Mouse (Mus musculus) limb, embryonic 14.5 days (tissue): ENCODE results near the gene Tbc1d24. TPM values are rescaled to one million over a fixed set of nuclear protein-coding genes. Genes with fewer than 3 reads are reported as not detected.
A peak's percentile ranks its signal among the peaks of the same experiment; 100 is the strongest.
"Not testable (repeated sequence)": the region's sequence is repeated elsewhere in the genome, so short reads cannot be mapped to it uniquely, and the experiment has no call there.

Source experiments
- ATAC-seq: fragments of 200-750 bp; cut with Nextera tagmentation; 2 replicates; pipeline ENCODE4 v1.8.0; 2017; ENCODE audit warnings: low read depth, moderate number of reproducible peaks, moderate TSS enrichment; ENCODE audit not compliant: low FRiP score
- DNase-seq: peaks from one replicate; pipeline ENCODE4 v3.0.0-alpha.2; 2015; ENCODE audit warnings: low spot score
- H3K27ac ChIP-seq: fragments of 300-500 bp; sonication (generic); replicated peaks from 2 replicates; pipeline ENCODE4 v1.5.1; 2014; ENCODE audit warnings: low read depth, mild to moderate bottlenecking, low read length, moderate library complexity, mixed read lengths
- H3K27me3 ChIP-seq: fragments of 300-500 bp; sonication (generic); 2 replicates; pipeline ENCODE4 v1.6.1; 2014; ENCODE audit warnings: low read length, mixed read lengths; ENCODE audit not compliant: control insufficient read depth, insufficient read depth
- H3K36me3 ChIP-seq: fragments of 300-500 bp; sonication (generic); 2 replicates; pipeline ENCODE4 v1.6.1; 2014; ENCODE audit warnings: mild to moderate bottlenecking, low read length, moderate library complexity, mixed read lengths; ENCODE audit not compliant: control insufficient read depth, insufficient read depth
- H3K4me1 ChIP-seq: fragments of 300-500 bp; sonication (generic); 2 replicates; pipeline ENCODE4 v1.6.1; 2014; ENCODE audit warnings: antibody characterized with exemption, low read length, mixed read lengths; ENCODE audit not compliant: control insufficient read depth, insufficient read depth
- H3K4me2 ChIP-seq: fragments of 300-500 bp; sonication (generic); replicated peaks from 2 replicates; pipeline ENCODE4 v1.6.1; 2014; ENCODE audit warnings: low read depth, mild to moderate bottlenecking, low read length, moderate library complexity; ENCODE audit not compliant: severe bottlenecking
- H3K4me3 ChIP-seq: fragments of 300-500 bp; sonication (generic); replicated peaks from 2 replicates; pipeline ENCODE4 v1.5.1; 2014; ENCODE audit warnings: low read length
- H3K9ac ChIP-seq: fragments of 300-500 bp; sonication (generic); 2 replicates; pipeline ENCODE4 v1.6.1; 2014; ENCODE audit warnings: mild to moderate bottlenecking, low read depth, low read length, moderate library complexity; ENCODE audit not compliant: severe bottlenecking
- H3K9me3 ChIP-seq: fragments of 300-500 bp; sonication (generic); 2 replicates; pipeline ENCODE4 v1.6.1; 2016; ENCODE audit warnings: low read length; ENCODE audit not compliant: control insufficient read depth
- POLR2A ChIP-seq: fragments of 200-500 bp; IDR thresholded peaks from 2 replicates; pipeline ENCODE4 v1.8.0; 2012; ENCODE audit warnings: inconsistent platforms, mild to moderate bottlenecking, moderate library complexity, borderline replicate concordance; ENCODE audit not compliant: insufficient read depth, insufficient read length; ENCODE audit errors: extremely low read depth
- WGBS: fragments of 180-500 bp; shearing (Covaris S2); extraction: QIAGEN DNeasy Blood & Tissue Kit; methylation state at CpG from one replicate; pipeline ENCODE4 v1.1.7; 2014; 5-methylcytosine and 5-hydroxymethylcytosine counted together
- polyA plus RNA-seq, 2 experiments: library from polyadenylated mRNA; depleted of rRNA in 1 of 2; stranded (reverse) in 1 of 2; unstranded in 1 of 2; fragments of >200 nt; fragmentation: Nextera tagmentation in 1 of 2; extraction: Ambion mirVana in 1 of 2; gene quantifications; 2 replicates each; pipeline versions ENCODE4 v1.2.1 to v1.2.3; 2012 to 2014

Tbc1d24 gene
- polyA plus RNA-seq, 2 experiments: 6.3 to 31.9 TPM

DNA sequence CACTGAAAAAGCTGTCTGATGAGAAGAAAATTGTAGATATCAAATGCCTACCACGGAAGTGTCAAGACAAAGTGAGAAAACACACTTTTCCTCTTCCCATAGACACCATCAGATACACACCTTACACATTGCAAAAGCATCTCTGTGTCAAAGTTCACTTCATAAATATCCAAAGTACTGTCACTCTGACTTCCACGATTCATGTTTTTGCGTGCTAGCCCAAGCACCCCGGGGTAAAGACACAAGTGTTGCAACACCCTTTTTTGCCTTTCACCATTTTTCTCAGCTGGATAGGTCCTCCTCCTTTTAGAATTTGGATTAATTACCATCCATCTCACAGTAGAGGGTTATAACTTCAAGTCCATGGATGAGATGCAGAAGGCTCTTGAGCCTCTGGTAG, 65.4 kb downstream of the Tbc1d24 start:
- H3K36me3 ChIP-seq: no peaks in the 10 kb centered on the region
- no peak overlapping the region for H3K27ac ChIP-seq
- H3K4me2 ChIP-seq: peak overlapping the region; percentile 79
- 79% methylated on average over 4 of the region's 4 CpGs for WGBS
- H3K9me3 ChIP-seq: no peaks in the 10 kb centered on the region
- peak overlapping the region; percentile 90 for H3K9ac ChIP-seq
- no peaks in the 10 kb centered on the region for H3K27me3 ChIP-seq
- TF ChIP-seq POLR2A: no peak
- H3K4me1 ChIP-seq: peaks cover 8% of the 10 kb centered on the region
- peak overlapping the region; percentile 93; the same call in 1 of the 2 replicates for H3K4me3 ChIP-seq
- DNase-seq: no peak
- no peak for ATAC-seq

DNA sequence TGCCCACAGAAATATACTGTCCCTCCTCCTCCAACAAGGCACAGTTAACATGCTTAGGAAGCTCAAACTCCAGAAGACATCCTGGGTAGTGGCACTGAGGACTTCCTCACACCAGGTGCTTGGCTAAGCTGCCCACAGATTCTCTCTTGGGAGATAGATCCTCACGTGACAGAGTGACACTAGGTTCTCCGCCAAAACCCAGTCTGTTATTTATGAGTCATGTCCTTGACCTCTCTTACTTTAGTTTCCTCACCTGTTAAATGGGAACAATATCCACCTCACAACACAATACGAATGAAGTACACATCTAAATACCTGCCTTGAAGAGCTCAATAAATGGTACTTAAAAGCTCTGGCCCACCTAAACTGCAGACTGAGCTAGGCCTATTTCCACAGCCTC, 66.1 kb downstream of the Tbc1d24 start:
- no peak overlapping the region for H3K9ac ChIP-seq
- WGBS: 88% methylated on average over 3 of the region's 3 CpGs
- DNase-seq: no peak
- no peak overlapping the region for H3K4me3 ChIP-seq
- H3K27me3 ChIP-seq: no peaks in the 10 kb centered on the region
- H3K4me1 ChIP-seq: peaks cover 8% of the 10 kb centered on the region
- H3K4me2 ChIP-seq: no peak overlapping the region
- H3K27ac ChIP-seq: no peak overlapping the region
- no peaks in the 10 kb centered on the region for H3K9me3 ChIP-seq
- H3K36me3 ChIP-seq: no peaks in the 10 kb centered on the region
- no peak for ATAC-seq
- no peak for TF ChIP-seq POLR2A

DNA sequence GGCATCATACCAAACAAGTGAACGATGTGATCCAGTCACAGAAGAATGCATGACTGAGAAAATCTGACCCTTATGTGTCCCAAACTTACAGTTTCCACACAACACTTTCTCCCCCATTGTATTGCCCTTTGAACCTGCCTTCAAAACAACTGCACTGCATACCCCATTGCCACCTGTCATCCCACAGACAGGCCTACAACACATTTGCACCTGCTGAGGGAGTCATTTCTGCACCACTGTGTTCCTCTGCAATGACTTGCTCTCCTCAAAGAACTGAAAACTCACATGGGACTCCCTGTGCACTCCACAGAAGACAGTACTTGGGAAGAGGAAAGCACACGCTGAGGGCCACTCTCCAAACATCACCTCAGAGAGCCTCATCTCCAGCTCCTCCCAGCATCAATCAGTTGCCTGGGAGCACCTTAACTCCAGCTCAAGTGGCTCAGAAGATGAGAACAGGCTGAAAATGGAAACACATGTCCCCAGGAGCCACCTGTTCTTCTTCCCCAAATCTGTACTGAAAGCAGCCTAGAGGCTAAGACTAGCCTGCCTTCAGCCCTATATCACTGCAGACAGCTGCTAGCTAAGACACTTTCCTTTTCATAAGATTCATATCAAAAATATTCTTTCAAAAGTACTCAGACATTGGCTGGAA, 68.0 kb downstream of the Tbc1d24 start:
- H3K4me1 ChIP-seq: peaks cover 8% of the 10 kb centered on the region
- H3K9ac ChIP-seq: no peak overlapping the region
- no peak overlapping the region for H3K4me2 ChIP-seq
- no peak for DNase-seq
- no peaks in the 10 kb centered on the region for H3K27me3 ChIP-seq
- 65% methylated on average over 2 of the region's 2 CpGs for WGBS
- H3K4me3 ChIP-seq: no peak overlapping the region
- no peaks in the 10 kb centered on the region for H3K36me3 ChIP-seq
- ATAC-seq: no peak
- TF ChIP-seq POLR2A: no peak
- no peaks in the 10 kb centered on the region for H3K9me3 ChIP-seq
- H3K27ac ChIP-seq: no peak overlapping the region

DNA sequence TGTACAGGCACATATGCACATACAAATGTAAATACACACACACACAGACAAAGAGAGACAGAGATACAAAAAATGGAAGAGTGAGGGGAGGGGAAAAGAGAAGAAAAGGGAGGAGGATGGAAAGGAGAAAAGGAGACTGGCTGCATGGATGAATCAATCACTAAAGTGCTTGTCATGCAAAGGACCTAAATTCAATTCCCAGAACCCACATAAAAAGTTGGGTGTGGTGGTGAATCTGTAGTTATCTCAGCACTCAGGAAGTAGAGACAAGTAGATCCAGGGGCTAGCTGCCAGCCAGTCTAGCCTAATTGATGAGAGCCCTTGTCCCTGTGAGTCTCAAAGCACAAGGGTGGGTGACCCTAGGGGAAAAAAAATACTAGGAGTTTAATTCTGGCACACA, 71.3 kb downstream of the Tbc1d24 start:
- Histone ChIP-seq H3K27me3 (no peaks in the 10 kb centered on the region), H3K9ac (no peak overlapping the region), H3K9me3 (no peaks in the 10 kb centered on the region), H3K36me3 (no peaks in the 10 kb centered on the region), H3K4me3 (no peak overlapping the region), H3K4me2 (no peak overlapping the region), H3K27ac (no peak overlapping the region), H3K4me1 (0 out of 2 replicates have a peak, but pooled peaks cover 2% of the 10 kb centered on the region)
- no peak for TF ChIP-seq POLR2A
- ATAC-seq (no peak), DNase-seq (no peak)

DNA sequence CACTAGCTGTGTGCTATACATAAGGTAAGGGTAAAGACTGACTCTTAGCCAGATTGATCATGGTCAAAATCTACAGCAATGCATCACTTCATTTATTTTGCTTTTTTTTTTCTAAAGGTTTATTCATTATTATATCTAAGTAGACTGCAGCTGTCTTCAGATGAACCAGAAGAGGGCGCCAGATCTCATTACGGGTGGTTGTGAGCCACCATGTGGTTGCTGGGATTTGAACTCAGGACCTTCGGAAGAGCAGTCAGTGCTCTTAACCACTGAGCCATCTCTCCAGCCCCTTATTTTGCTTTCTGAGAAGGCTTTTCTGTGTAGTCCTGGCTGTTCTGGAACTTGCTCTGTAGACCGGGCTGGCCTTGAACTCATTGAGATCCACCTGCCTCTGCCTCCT, 72.4 kb downstream of the Tbc1d24 start:
- 86% methylated on average over 4 of the region's 4 CpGs for WGBS
- H3K4me3 ChIP-seq, H3K27me3 ChIP-seq, H3K9ac ChIP-seq, H3K4me2 ChIP-seq, H3K27ac ChIP-seq, DNase-seq, ATAC-seq, H3K4me1 ChIP-seq, H3K9me3 ChIP-seq, H3K36me3 ChIP-seq: not testable (repeated sequence)

DNA sequence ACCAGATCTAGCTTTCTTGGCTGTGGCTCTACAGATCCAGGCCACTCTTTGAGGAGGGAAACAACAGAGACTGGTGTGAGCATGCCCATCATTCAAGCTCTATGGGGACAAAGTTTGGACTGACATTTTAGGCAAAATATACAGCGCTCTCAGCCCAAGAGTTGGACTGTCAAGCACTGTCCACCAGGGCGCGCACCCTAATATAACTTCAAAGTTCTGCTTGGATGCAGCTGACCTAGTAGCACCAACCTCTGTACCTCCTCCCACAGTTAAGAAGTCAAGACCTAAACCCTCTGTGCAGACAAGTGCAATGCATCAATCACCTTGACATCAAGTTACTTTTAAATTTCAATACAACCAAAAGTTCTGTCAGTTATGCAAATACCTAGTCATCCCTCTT, 73.8 kb downstream of the Tbc1d24 start:
- no peaks in the 10 kb centered on the region for H3K27me3 ChIP-seq
- no peak for TF ChIP-seq POLR2A
- H3K4me3 ChIP-seq: no peak overlapping the region
- H3K27ac ChIP-seq: no peak overlapping the region
- ATAC-seq (no peak), DNase-seq (no peak)
- H3K9ac ChIP-seq: no peak overlapping the region
- H3K4me2 ChIP-seq: no peak overlapping the region
- H3K36me3 ChIP-seq: no peaks in the 10 kb centered on the region
- WGBS: 86% methylated on average over 3 of the region's 3 CpGs
- H3K9me3 ChIP-seq: no peaks in the 10 kb centered on the region
- 0 out of 2 replicates have a peak, but pooled peaks cover 2% of the 10 kb centered on the region for H3K4me1 ChIP-seq

DNA sequence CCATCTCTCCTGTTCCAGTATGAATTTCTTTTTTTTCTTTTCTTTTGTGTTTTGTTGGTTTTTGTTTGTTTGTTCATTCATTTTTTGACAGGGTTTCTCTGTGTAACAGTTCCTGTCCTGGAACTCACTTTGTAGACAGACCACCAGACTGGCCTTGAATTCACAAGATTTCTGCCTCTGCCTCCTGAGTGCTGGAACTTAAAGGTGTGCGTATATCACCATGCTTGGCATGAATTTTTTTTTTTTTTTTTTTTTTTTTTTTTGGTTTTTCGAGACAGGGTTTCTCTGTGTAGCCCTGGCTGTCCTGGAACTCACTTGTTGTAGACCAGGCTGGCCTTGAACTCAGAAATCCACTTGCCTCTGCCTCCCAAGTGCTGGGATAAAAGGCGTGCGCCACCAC, 76.1 kb downstream of the Tbc1d24 start:
- not testable (repeated sequence) for DNase-seq, ATAC-seq, H3K9ac ChIP-seq, H3K27ac ChIP-seq, H3K4me3 ChIP-seq, H3K36me3 ChIP-seq, H3K4me2 ChIP-seq, H3K9me3 ChIP-seq, H3K4me1 ChIP-seq, H3K27me3 ChIP-seq
- WGBS: 97% methylated on average over 4 of the region's 4 CpGs
